In the genomic region with DNA sequence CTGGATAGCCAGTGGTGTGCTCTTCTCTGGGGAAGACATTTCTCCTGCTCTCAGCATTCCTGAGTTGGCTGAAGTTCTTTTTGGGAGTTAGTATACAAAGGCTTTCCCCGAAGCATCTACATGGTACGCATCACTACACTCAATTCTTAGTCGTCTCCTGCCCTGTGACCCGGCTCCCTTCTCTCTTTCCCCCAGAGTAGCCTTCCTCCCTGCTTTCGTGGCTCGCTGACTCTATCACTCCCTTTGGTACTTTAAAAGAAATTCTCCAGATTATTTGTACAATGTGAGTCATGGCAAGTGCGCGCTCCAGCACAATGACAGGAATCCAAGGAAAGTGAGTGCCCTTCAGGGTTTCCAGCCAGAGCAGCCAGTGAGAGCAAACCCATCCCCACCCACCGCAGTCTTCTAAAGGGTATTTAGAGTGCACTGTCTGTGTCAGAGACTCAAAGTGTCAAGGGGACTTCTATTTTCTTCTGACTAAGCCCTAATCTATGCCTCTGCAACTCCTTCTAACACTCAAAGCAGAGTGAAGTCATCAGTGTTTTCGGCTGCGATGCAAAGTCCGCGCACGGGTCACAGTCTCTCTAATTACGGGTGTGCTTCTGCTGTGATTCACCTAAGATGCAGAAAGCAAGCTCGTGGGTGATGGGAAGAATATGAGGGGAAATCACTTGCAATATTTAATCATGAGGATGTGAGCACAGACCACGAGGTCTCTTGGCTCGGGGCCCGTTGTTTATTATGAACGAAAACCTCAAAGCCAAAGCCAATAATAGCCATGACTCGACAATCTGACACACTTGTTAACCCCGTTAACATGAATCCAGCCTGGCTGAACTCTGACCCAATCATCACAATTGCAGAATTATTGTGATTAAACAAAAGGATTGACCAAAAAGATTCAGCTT, we compare ENCODE assay signal across 9 mouse cellular contexts.
DNase-seq lines count a peak whose midpoint lies in the region; TF ChIP-seq lines count a peak whose summit lies in the region.
"Had no signal": no experiment of that assay in that cellular context is flagged by ENCODE, and none has a peak within 500 bp of the region (broad histone marks: within the 10 kb centered on the region; RNA-seq: fewer than 3 reads in every experiment).

No protein-coding gene starts in this region.

- H3K4me3 ChIP-seq in kidney, adult 2 months (ENCODE audit: insufficient read depth, low read depth, low read length): no peak overlapping the region
- H3K4me3 ChIP-seq in embryonic facial prominence, embryonic 10.5 days: no peak overlapping the region
- peak overlapping the region; percentile 1 for H3K4me3 ChIP-seq in myocyte
- no peak overlapping the region for H3K4me3 ChIP-seq in gastrocnemius, adult 2 months
- H3K4me3 ChIP-seq: liver, embryonic 13.5 days had no signal

- no peak for TF ChIP-seq POLR2A in kidney, adult 2 months (IDR thresholded peaks at IDR 0.05; ENCODE audit: low read depth, low read length)
- no peak for TF ChIP-seq POLR2A in myocyte (IDR thresholded peaks at IDR 0.05; ENCODE audit: insufficient read length, low read depth)

- no peak for TF ChIP-seq CTCF in kidney, adult 2 months (conservative IDR thresholded peaks at IDR 0.05; ENCODE audit: insufficient read depth, insufficient read length, low read depth, low read length)
- TF ChIP-seq CTCF in gastrocnemius, adult 2 months (IDR thresholded peaks at IDR 0.05): no peak

- 48% methylated on average over 22 of the region's 22 CpGs for WGBS in kidney, adult 2 months
- WGBS in embryonic facial prominence, embryonic 10.5 days: 67% methylated on average over 22 of the region's 22 CpGs

- intact Hi-C loops in gastrocnemius, adult 2 months (cut with DNase I): no loop called here

- H3K36me3 ChIP-seq in kidney, adult 2 months (ENCODE audit: control insufficient read depth, insufficient read depth, low read length): no peaks in the 10 kb centered on the region; the same call in 1 of the 2 replicates
- H3K36me3 ChIP-seq in embryonic facial prominence, embryonic 10.5 days (replicated peaks): peaks cover 9% of the 10 kb centered on the region
- H3K36me3 ChIP-seq in myocyte (ENCODE audit: control insufficient read depth, insufficient read depth): peaks cover under 1% of the 10 kb centered on the region

- H3K9me3 ChIP-seq in embryonic facial prominence, embryonic 10.5 days: no peaks in the 10 kb centered on the region
- H3K9me3 ChIP-seq: liver, embryonic 13.5 days had no signal

- H3K79me2 ChIP-seq in myocyte (ENCODE audit: control insufficient read depth, insufficient read depth): no peaks in the 10 kb centered on the region

- no peak overlapping the region for H3ac ChIP-seq in myocyte (ENCODE audit: control insufficient read depth, insufficient read length)

- peak; percentile 9 for DNase-seq in kidney, adult 2 months
- no peak for DNase-seq in kidney, adult 18-20 months
- DNase-seq in embryonic facial prominence, embryonic 10.5 days (ENCODE audit: low spot score): no peak
- DNase-seq in kidney, postnatal 10 days: peak; percentile 55
- no peak for DNase-seq in gastrocnemius, postnatal 4 days (ENCODE audit: low spot score in 2 of 2)
- no peak for DNase-seq in gastrocnemius, adult 2 months
- DNase-seq in cerebellum, adult 11-12 months: no peak
- DNase-seq: liver, embryonic 13.5 days had no signal

- peak overlapping the region; percentile 68 for H3K4me2 ChIP-seq in myocyte (ENCODE audit: low read depth)
- H3K4me2 ChIP-seq: liver, embryonic 13.5 days had no signal

- no peaks in the 10 kb centered on the region for H3K27me3 ChIP-seq in kidney, adult 2 months (replicated peaks; ENCODE audit: control insufficient read depth, insufficient read depth, low read length)
- no peaks in the 10 kb centered on the region for H3K27me3 ChIP-seq in embryonic facial prominence, embryonic 10.5 days (replicated peaks; ENCODE audit: low read depth, poor library complexity, severe bottlenecking)
- no peaks in the 10 kb centered on the region for H3K27me3 ChIP-seq in myocyte (ENCODE audit: control insufficient read depth, insufficient read depth, insufficient read length)
- H3K27me3 ChIP-seq: liver, embryonic 13.5 days had no signal

- H3K27ac ChIP-seq in kidney, adult 2 months (ENCODE audit: insufficient read depth, low read depth, low read length): no peak overlapping the region
- H3K27ac ChIP-seq in embryonic facial prominence, embryonic 10.5 days (replicated peaks): 0 out of 2 replicates have a peak overlapping the region, but pooled peaks have one; percentile 6
- H3K27ac ChIP-seq in gastrocnemius, adult 2 months: no peak overlapping the region
- H3K27ac ChIP-seq: liver, embryonic 13.5 days had no signal

- H3K4me1 ChIP-seq in kidney, adult 2 months (ENCODE audit: control insufficient read depth, insufficient read depth, low read length): no peaks in the 10 kb centered on the region
- peaks cover 25% of the 10 kb centered on the region for H3K4me1 ChIP-seq in embryonic facial prominence, embryonic 10.5 days
- H3K4me1 ChIP-seq: liver, embryonic 13.5 days had no signal

TF ChIP-seq in myocyte, 11 proteins besides CTCF, POLR2A, EP300 and RAD21:
- TF ChIP-seq TCF12 (IDR thresholded peaks at IDR 0.05; ENCODE audit: insufficient read depth, poor library complexity, severe bottlenecking) (no peak), SRF (IDR thresholded peaks at IDR 0.05; ENCODE audit: control insufficient read depth, insufficient read length, low read depth) (no peak), MAX (IDR thresholded peaks at IDR 0.05; ENCODE audit: low read depth) (peak; percentile 57), MYOG (IDR thresholded peaks at IDR 0.05; ENCODE audit: control insufficient read depth in 1 of 3, insufficient read depth in 1 of 3, insufficient read length in 2 of 3, low read depth in 2 of 3) (no peak), MYOD1 (IDR thresholded peaks at IDR 0.05; ENCODE audit: control insufficient read depth in 1 of 3, insufficient read length in 2 of 3, low read depth in 2 of 3) (no peak), E2F4 (IDR thresholded peaks at IDR 0.05; ENCODE audit: insufficient read depth) (no peak), USF1 (IDR thresholded peaks at IDR 0.05; ENCODE audit: low read depth) (peak; percentile 62), CEBPB (IDR thresholded peaks at IDR 0.05; ENCODE audit: insufficient read depth, poor library complexity, severe bottlenecking) (peak; percentile 64; the same call in 1 of the 2 replicates)

Comparison
In these comparisons a context has a peak if more than half of its experiments do, and no peak if none do; other contexts are left out.
1. DNase-seq: peak in kidney, adult 2 months (single experiment) and kidney, postnatal 10 days (single experiment); none in kidney, adult 18-20 months (single experiment), embryonic facial prominence, embryonic 10.5 days (single experiment), gastrocnemius, postnatal 4 days (0 of 2), gastrocnemius, adult 2 months (single experiment) and cerebellum, adult 11-12 months (single experiment).